19 mouse cellular contexts compared by ENCODE assay signal in genomic region chr16:43641230-43641629, GRCm38 (mm10). TPM values are rescaled to one million over a fixed set of nuclear protein-coding genes. Genes with fewer than 3 reads are reported as not detected.
"Had no signal": no experiment of that assay in that cellular context is flagged by ENCODE, and none has a peak within 500 bp of the region (broad histone marks: within the 10 kb centered on the region; RNA-seq: fewer than 3 reads in every experiment).

No protein-coding gene starts in this region.

- DNase-seq: retina, postnatal 1 day; right cerebral cortex, adult 18-20 months; right cerebral cortex, postnatal 14 days; right cerebral cortex, postnatal 25 days; right cerebral cortex, postnatal 4 days; spleen, adult 18-20 months; thymus, adult 18-20 months; thymus, adult 2 months; thymus, postnatal 14 days; thymus, postnatal 25 days; thymus, postnatal 36 days; thymus, postnatal 4 days had no signal

- H3K27ac ChIP-seq: neural tube, embryonic 15.5 days; stomach, embryonic 15.5 days; stomach, postnatal 0 days had no signal

- H3K4me1 ChIP-seq: neural tube, embryonic 15.5 days; stomach, embryonic 15.5 days had no signal

- H3K4me3 ChIP-seq: neural tube, embryonic 15.5 days; stomach, embryonic 15.5 days had no signal

- H3K4me2 ChIP-seq: neural tube, embryonic 15.5 days; stomach, embryonic 15.5 days had no signal

- H3K27me3 ChIP-seq: neural tube, embryonic 15.5 days; stomach, embryonic 15.5 days had no signal

- H3K9ac ChIP-seq: neural tube, embryonic 15.5 days; stomach, embryonic 15.5 days had no signal

- H3K9me3 ChIP-seq: neural tube, embryonic 15.5 days; stomach, embryonic 15.5 days had no signal

- H3K36me3 ChIP-seq: stomach, embryonic 15.5 days had no signal

RNA-seq across cellular contexts. Expression of gene Tigit, which starts 22.7 kb away (rescaled TPM):
- total RNA-seq: neutrophil, adult 5-6 weeks had no signal
- polyA plus RNA-seq: neural tube, embryonic 15.5 days; stomach, embryonic 14.5 days; stomach, embryonic 15.5 days; stomach, embryonic 16.5 days; stomach, postnatal 0 days; testis, adult 2 months had no signal
